Mouse (Mus musculus): Measurements from ENCODE around the gene Atxn7l3b. TPM values are rescaled to one million over a fixed set of nuclear protein-coding genes. Genes with fewer than 3 reads are reported as not detected.

Gene Atxn7l3b
- total RNA-seq, 2 experiments from 2014 or later, result 281 to 285 TPM

DNA sequence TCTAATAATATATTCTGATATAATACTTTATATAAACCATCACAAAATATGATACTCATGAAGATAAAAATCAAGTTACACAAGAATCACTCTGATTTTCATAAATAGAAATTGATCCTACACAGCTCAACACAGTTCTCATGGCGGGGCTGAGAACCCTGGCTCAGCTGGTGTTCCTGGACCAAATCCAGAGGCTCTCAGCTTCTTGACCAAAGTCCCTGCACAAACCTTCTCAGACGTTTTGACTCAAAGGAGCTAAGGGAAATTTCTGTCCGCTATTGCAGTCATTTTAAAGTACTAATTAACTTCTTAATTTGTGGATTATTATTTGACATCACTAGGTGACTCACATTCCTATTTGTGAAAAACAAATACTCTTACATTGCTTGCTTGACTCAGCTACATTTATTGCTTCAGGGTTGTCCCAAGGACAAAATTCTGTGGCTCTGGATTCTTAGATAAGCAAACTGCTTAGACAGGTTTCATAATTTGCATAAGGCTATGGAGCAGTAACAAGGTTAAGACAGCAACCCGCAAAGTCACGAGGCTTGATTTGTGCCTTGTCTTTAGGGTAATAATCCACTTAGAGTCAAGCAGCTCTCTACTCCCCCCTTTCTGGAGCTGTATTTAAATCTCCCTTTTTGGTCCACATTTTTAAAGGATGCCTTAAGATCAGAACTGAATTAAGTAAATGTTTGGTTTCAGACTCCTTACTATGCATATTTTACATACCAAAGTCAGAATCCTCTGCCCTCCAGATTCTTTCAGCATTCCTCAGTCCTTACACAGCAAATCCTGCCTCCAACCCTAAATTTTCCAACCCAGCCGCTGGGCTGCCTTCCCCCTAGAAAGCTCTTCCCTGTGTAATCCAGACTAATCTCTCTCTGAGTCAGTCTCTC lies 45.8 kb downstream of the Atxn7l3b start:
- intact Hi-C loops (cut with DNase I), result no loop called here
- no peak for DNase-seq (ENCODE audit: low spot score in 2 of 2)

DNA sequence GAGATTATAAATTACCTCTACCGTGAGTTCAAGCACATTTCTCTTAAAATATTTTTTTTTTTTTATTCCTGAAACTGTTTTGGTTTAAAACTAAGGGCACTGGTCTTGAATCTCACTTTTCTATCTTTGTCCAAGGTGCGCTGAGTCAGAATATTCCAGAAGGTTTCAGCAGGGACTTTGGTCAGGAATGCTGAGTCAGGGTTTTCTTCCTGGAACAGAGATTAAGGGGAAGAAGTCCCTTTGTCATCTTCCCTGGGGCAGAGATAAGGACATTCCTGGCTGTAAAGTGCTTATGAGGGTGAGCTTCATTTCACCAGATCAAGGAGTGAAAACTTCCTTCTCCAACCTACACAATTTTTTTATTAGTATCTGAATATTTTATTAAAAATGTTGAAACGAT lies 46.7 kb downstream of the Atxn7l3b start:
- intact Hi-C loops (cut with DNase I), result no loop called here

DNA sequence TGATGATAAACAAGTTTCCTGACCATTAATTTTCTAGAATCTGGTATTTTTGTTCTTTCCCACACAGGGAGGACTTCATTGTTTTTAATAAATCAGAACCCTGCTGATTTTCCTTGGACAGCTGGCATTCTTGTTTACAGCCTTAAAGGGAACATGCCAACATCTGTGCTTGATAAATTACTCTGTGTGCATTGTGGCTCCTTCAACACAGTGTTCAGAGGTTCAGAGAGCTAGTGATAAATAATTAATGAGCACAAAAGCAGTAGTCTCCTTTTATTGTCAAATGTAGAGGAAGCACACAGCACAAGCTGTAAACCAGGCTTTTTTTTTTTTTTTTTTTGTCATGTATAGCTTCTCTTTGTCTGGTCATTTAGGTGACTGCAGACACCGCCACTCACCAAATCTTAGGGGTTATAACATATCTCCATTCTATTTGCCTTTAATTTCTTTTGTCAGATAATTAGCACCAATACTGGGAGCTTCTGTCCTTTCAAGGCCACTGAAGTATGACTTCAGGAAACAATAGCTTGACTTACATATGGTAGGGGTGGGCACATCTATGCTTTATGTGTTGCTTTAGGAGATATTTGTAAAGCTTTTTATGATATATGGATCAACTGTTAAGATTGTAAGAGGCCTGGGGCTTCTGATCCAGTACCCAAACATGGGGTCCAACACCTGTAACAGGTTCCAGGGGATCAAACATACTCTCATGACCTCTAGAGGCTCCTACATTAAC lies 52.0 kb downstream of the Atxn7l3b start:
- DNase-seq (ENCODE audit: low spot score in 2 of 2), result no peak
- intact Hi-C loops (cut with DNase I), result no loop called here

More for the DNA sequence above, 46.7 kb downstream of the Atxn7l3b start:
- no peak for DNase-seq (ENCODE audit: low spot score in 2 of 2)

Measured in left cerebral cortex, postnatal 14 days (tissue).